Mouse (Mus musculus): ENCODE data around the gene Gapvd1. TPM values are rescaled to one million over a fixed set of nuclear protein-coding genes. Genes with fewer than 3 reads are reported as not detected.
"Not testable (repeated sequence)": the region's sequence is repeated elsewhere in the genome, so short reads cannot be mapped to it uniquely, and the experiment has no call there.

The Gapvd1 gene
- 4.8 and 5.6 TPM in 2 replicates for polyA plus RNA-seq (2012; ENCODE audit: insufficient read depth, low replicate concordance)

DNA sequence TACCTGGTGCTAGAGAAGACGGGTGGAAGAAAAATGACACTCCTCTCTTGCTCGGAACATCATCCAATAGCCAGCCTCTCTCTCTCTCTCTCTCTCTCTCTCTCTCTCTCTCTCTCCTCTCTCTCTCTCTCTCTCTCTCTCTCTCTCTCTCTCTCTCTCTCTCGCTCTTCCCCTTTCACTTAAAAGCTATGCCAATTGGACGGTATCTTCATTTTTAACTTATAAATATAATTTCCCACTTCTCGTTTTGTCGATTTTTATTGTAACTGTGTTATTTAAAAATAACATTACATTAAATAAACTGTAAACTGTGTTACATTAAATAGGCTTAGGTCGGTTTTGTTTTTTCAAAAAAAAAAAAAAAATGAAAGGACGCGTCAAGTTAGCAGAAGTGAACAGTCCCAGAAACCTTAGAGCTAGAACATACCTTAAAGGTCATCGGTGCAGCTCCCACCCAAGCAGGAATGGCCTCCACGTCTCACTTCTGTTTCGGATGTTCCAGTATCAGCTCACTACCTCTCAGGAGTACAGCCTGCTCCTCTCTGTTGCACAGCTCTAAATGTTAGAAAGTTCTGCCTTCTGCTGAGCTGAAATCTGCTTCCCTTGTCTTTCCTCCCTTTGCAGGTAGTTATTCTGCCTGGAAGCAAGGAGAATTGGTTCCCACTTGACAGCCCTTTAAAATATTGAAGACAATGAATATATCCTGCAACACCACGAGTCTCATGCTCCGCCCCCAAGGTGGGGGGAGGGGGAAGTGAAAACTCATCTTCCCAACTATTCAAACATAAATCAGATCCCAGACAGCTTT lies at the start of gene Gapvd1:
Gene Gapvd1, minus strand, starts transcription at position 682 of the 808 bp plus-strand sequence.
- TF ChIP-seq FLI1 (IDR thresholded peaks at IDR 0.05; ENCODE audit: low read length) = no peak
- Histone ChIP-seq H3K27me3 (replicated peaks) (no peaks in the 10 kb centered on the region), H3K36me3 (replicated peaks; ENCODE audit: low read length) (peaks cover 3% of the 10 kb centered on the region), H3K4me3 (replicated peaks) (peak within 1 kb of the TSS; percentile 100), H3K4me1 (peaks cover 42% of the 10 kb centered on the region), H3K9me3 (no peaks in the 10 kb centered on the region)

DNA sequence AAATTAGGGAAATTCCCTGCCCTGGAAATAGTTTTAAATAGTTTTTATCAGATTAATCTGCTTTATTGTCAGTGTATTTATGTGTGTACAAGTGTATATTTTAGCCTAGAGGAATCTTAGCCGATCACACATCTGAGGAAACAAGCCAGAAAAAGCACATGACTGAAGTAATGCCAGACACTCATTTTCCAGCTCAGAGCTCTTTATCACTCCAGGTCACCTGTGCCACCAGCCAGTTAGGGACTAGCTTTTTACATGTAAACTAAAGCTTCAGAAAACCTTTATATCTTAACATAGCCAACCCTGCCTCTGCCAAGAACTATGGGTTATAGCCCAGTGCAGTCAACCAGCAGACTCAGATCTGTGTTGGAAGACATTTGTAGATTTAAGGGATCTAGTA lies 49.8 kb upstream of the Gapvd1 start:
- peaks cover 52% of the 10 kb centered on the region for H3K36me3 ChIP-seq (replicated peaks; ENCODE audit: low read length)
- TF ChIP-seq FLI1 (IDR thresholded peaks at IDR 0.05; ENCODE audit: low read length) (no peak), GATA1 (IDR thresholded peaks at IDR 0.05; ENCODE audit: borderline replicate concordance, low read length) (no peak)
- H3K27me3 ChIP-seq (replicated peaks) = no peaks in the 10 kb centered on the region
- H3K4me3 ChIP-seq (replicated peaks) = no peak overlapping the region
- H3K9me3 ChIP-seq = no peaks in the 10 kb centered on the region
- peaks cover 53% of the 10 kb centered on the region for H3K4me1 ChIP-seq

DNA sequence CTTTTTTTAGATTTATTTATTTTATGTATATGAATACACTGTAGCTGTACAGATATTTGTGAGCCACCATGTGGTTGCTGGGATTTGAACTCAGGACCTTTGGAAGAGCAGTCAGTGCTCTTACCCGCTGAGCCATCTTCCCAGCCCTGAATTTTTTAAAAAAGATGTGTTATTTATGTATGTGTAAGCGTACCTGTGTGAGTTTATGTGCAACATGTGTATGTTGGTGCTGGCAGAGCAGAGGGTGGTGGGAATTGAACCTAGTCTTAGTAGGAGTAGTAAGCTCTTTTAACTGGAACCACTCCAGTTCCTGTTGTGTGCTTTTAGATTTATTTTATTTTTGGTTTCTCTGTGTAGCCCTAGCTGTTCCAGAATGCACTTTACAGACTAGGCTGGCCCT lies 49.1 kb upstream of the Gapvd1 start:
- TF ChIP-seq FLI1 (IDR thresholded peaks at IDR 0.05; ENCODE audit: low read length) (no peak), GATA1 (IDR thresholded peaks at IDR 0.05; ENCODE audit: borderline replicate concordance, low read length) (no peak)

DNA sequence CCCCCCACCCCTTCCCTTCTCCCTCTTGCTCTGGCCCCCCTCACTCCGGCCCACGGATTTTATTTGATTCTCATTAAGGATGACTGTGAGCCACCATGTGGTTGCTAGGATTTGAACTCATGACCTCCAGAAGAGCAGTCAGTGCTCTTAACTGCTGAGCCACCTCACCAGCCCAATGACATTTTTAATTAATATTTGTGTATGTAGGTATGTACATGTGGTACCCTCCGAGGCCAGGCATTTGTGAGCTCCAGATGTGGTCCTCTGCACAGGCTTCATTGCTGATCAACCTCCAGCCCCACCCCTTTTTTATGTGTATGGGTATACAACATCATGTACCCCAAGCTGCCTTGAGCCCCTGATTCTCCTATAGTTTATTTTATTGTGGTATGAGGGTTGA lies 48.7 kb upstream of the Gapvd1 start:
- peak overlapping the region; percentile 56 for H3K4me3 ChIP-seq (replicated peaks)
- peaks cover 54% of the 10 kb centered on the region for H3K4me1 ChIP-seq
- no peaks in the 10 kb centered on the region for H3K27me3 ChIP-seq (replicated peaks)
- H3K9me3 ChIP-seq = no peaks in the 10 kb centered on the region
- TF ChIP-seq FLI1 (IDR thresholded peaks at IDR 0.05; ENCODE audit: low read length) (no peak), GATA1 (IDR thresholded peaks at IDR 0.05; ENCODE audit: borderline replicate concordance, low read length) (no peak)
- H3K36me3 ChIP-seq (replicated peaks; ENCODE audit: low read length) = peaks cover 41% of the 10 kb centered on the region

More for the DNA sequence above, 49.1 kb upstream of the Gapvd1 start:
- Histone ChIP-seq H3K4me3 (replicated peaks) (no peak overlapping the region), H3K9me3 (no peaks in the 10 kb centered on the region), H3K4me1 (peaks cover 53% of the 10 kb centered on the region), H3K36me3 (replicated peaks; ENCODE audit: low read length) (peaks cover 46% of the 10 kb centered on the region), H3K27me3 (replicated peaks) (no peaks in the 10 kb centered on the region)

DNA sequence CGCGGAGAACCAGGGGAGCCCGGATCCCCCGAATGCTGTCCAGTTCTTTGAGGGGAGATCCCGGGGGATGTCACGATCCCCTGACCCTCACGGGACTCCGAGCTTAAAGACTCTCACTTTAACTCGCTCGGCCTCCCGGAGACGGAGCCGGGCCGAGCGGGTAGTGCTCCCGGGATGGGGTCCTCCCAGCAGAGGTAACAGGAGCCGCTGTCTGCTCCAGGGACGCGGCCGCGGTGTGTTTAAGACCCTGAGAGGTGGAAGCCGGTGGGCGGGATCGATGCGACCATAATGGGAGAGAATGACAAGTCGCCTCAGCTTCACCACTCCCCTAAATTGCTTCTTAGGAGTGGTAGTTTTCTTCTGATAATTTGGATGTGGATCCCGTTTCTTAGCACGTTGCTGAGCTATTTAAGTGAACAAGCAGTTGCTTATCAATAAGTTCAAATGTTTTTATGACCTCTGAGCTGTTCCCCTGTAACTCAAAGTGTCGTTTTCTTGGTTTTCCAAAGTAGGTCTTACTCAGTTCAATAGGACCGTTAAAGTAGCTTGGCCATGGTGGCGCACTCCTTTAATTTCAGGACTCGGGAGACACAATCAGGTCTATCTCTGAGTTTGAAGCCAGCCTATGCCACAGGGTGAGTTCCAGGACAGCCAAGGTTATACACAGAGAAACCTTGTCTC lies 47.7 kb upstream of the Gapvd1 start:
- not testable (repeated sequence) for H3K9me3 ChIP-seq; H3K27me3 ChIP-seq (replicated peaks)
- H3K4me1 ChIP-seq = peaks cover 59% of the 10 kb centered on the region
- peak overlapping the region; percentile 92 for H3K4me3 ChIP-seq (replicated peaks)
- H3K36me3 ChIP-seq (replicated peaks; ENCODE audit: low read length) = peaks cover 33% of the 10 kb centered on the region

DNA sequence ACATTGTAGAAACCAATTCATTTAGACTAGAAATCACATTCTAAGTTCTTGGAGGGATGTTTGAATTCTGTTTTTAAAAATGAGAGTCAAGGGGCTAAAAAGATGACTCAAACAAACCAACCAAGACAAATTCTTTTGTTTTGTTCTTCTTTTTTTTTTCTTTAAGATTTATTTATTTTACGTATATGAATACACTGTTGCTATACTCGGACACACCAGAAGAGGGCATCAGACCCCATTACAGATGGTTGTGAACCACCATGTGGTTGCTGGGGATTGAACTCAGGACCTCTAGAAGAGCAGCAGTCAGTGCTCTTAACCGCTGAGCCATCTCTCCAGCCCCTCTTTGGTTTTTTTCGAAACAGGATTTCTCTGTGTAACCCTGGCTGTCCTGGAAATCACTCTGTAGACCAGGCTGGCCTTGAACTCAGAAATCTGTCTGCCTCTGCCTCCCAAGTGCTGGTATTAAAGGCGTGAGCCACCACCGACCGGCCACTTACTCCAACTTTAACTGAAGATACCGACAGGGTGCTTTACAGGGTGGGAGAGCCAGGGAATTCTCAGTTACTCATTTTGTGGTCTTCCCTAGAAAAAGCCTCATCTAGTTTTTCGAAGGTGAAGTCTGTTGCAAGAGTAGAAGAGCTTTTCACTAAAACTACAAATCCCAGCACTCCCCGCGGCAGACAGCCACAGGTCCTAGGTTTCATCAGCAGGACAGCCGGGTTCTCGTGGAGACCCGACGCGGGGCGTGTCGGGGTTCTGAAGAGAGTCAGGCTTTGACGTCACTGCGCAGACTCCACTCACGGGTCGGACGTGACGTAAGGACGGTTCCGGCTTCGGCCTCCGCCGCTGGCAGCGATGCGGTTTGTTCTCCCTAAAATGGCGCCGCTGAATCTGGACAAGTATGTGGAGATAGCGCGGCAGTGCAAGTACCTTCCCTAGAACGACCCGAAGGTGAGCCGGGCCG lies 46.8 kb upstream of the Gapvd1 start:
- Histone ChIP-seq H3K27me3 (replicated peaks) (no peaks in the 10 kb centered on the region), H3K4me3 (replicated peaks) (peak overlapping the region; percentile 92), H3K4me1 (peaks cover 62% of the 10 kb centered on the region), H3K36me3 (replicated peaks; ENCODE audit: low read length) (peaks cover 30% of the 10 kb centered on the region), H3K9me3 (no peaks in the 10 kb centered on the region)
- TF ChIP-seq GATA1 (IDR thresholded peaks at IDR 0.05; ENCODE audit: borderline replicate concordance, low read length) (no peak), FLI1 (IDR thresholded peaks at IDR 0.05; ENCODE audit: low read length) (no peak)

DNA sequence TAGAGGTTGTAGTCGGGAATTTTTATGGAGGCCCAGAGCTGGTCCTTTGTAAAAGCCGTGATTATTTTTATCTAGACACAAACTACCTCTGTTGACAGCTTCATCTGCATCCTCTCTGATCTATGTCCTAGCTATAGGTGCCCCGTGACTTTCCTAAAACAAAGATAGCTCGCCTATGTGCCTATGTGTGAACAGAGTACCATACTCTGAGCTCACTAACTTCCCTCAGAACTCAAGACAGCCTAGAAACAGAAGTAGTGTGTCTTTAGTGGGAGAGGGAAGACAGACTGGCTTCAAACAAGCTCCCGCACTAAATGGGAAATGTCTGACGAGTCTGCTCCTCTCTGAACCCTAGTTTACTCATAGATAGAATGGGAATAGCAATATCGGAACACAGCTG lies 45.3 kb upstream of the Gapvd1 start:
- no peaks in the 10 kb centered on the region for H3K27me3 ChIP-seq (replicated peaks)
- H3K36me3 ChIP-seq (replicated peaks; ENCODE audit: low read length) = peaks cover 30% of the 10 kb centered on the region
- no peaks in the 10 kb centered on the region for H3K9me3 ChIP-seq
- peak overlapping the region; percentile 95 for H3K4me3 ChIP-seq (replicated peaks)
- peaks cover 53% of the 10 kb centered on the region for H3K4me1 ChIP-seq
- TF ChIP-seq GATA1 (IDR thresholded peaks at IDR 0.05; ENCODE audit: borderline replicate concordance, low read length) = no peak
- no peak for TF ChIP-seq FLI1 (IDR thresholded peaks at IDR 0.05; ENCODE audit: low read length)

DNA sequence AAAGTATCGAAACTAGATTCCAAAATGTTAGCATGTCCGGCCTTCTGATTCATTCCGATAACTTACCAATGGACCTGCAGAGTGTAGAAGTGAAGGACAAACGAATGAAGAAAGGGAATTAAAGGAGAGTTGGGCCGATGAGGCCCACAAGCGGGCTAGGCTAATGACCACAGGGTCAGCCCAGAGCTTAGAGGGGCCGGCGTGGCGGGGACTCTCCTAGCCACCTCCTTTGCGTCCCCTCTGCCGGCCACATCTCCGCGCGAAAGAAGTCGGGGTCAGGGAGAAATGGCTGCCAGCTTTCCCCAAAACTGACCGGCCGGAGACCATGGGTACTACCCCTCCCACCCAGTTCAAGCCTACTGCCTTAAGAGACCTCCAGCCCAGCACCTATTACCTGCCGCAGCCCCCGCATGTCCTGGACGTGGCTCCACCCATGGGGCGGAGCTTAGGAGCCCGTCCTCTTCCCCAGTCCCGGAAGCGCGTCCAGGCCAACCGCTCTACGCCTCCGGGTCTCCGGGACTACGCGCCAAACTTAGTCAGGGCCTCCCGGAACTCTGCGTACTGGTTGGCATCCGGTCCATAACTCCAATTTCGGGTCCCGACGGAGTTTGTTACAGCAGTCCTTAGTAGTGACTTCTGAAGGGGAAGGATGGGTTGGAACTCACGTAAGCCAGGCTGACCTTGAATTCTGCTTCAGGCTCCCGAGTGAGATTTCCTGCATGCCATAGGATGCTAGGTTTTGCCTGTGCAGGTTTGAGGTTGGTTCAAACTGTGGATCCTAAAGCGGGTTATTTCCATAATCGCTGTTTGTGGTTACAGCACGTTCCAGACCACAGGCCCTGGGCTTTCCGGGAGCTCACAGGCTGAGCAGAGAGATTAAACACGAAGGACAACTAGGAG lies 44.6 kb upstream of the Gapvd1 start, which contains the start of gene Rabepk:
Gene Rabepk, minus strand, starts transcription at position 556 of the 900 bp plus-strand sequence.
- H3K4me1 ChIP-seq = peaks cover 45% of the 10 kb centered on the region
- peak within 1 kb of the TSS; percentile 95 for H3K4me3 ChIP-seq (replicated peaks)
- H3K27me3 ChIP-seq (replicated peaks) = no peaks in the 10 kb centered on the region
- peaks cover 30% of the 10 kb centered on the region for H3K36me3 ChIP-seq (replicated peaks; ENCODE audit: low read length)
- peaks cover 2% of the 10 kb centered on the region for H3K9me3 ChIP-seq
- no peak; the same call in 2 of the 3 replicates for TF ChIP-seq GATA1 (IDR thresholded peaks at IDR 0.05; ENCODE audit: borderline replicate concordance, low read length)
- TF ChIP-seq FLI1 (IDR thresholded peaks at IDR 0.05; ENCODE audit: low read length) = peak; percentile 70; the same call in 1 of the 2 replicates
